Mouse (Mus musculus): Measurements from ENCODE around the gene Adipoq. TPM values are rescaled to one million over a fixed set of nuclear protein-coding genes. Genes with fewer than 3 reads are reported as not detected.

Gene Adipoq
- polyA plus RNA-seq (2012; rRNA removed; ENCODE audit: low replicate concordance): 970 and 1,963 TPM in 2 replicates

DNA sequence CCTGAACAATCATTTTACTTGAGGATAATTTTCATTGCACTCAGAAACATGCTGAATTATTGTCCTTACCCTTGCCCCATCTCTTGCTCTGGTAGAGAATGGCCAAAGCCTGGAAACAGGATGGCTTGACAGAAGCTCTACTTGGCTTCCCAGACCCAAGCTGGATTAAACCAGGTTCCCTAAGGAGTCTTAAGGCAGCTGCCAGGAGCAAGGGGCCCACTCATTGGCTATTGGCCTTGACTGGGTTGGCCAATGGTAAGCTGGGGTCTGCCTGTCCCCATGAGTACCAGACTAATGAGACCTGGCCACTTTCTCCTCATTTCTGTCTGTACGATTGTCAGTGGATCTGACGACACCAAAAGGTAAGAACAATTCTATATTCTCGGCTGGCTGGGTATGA is at the start of gene Adipoq:
Gene Adipoq, plus strand, starts transcription at position 257 of the 400 bp plus-strand sequence.

DNA sequence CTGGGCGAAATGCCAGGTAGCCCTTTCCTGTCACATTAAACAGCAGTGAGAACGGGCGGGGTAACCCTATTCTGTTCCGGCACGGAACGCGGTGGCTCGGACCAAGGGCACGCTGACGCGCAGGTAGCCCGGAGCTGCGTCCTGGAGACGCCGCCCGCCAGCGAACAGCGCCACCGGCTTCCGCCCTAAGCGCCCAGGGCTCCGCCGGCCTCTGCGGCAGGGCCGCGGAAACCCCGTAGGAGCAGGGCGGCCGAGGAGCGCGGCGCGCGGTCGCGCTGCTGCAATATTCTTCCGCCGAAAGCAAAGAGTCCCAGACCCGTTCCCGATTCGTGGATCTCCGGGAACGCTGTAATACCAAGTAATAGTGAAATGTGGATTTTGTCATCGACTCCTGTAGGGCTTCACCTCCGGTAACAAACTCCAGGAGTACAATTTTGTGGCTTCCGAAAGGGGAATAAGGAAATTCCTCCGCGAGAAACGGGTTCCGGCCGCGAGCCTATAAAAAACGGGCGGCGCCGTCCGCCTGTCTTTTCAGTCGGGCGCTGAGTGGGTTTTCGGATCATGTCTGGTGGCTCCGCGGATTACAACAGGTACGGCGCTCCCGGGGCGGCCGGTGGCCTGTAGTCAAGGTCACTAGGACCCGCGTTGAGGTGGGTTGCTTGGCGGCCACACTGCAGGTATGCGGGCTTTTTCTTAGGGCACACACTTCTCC is 38.9 kb upstream of the Adipoq start, which contains the start of gene Eif4a2:
Gene Eif4a2, plus strand, starts transcription at position 214 of the 712 bp plus-strand sequence.

DNA sequence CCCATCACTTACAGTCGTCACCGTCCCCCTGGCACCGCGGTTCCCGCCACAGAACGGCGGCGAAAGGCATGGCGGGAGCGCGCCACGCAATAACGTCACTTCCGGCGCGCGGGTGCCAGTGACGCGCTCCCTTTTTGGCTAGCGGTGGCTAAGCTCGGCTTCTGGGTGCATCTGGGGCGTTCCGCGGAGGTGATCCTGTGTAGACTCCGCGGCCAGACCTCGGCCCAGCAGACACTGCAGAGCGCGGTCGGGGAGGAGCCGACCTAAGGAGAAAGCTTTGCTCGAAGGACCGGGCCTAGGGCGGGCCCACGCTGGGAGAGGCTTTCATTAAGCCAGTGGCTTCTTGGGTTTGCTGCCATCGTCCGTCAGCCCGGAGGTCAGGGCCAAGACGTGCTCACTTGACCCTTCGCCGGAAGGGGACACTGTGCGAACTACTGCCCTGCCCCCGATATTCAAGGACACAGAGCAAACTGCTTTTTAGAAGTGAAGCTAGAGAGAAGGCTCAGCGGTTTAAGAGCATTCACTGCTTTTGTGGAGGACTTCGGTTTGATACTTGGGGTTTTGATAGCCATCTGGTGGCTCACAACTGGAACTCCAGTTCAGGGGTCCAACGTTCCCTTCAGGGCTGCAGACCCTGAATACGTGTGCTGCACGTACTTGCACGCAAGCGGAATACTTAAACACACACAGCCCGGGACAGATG is 18.5 kb upstream of the Adipoq start, which contains the start of gene Rfc4:
Gene Rfc4, minus strand, starts transcription at position 65 of the 703 bp plus-strand sequence.

Other genes with a start within 250 kb of the Adipoq start
- 0.33 and 1.5 TPM in 2 replicates for gene Fetub, start 228.2 kb upstream of the Adipoq start, polyA plus RNA-seq (2012; rRNA removed; ENCODE audit: low replicate concordance)
- 0.96 TPM in 1 of 2 replicates, not detected in the other for gene Hrg, start 195.5 kb upstream of the Adipoq start, polyA plus RNA-seq (2012; rRNA removed; ENCODE audit: low replicate concordance)
- 0.39 and 2.0 TPM in 2 replicates for gene Kng2, start 117.1 kb upstream of the Adipoq start, polyA plus RNA-seq (2012; rRNA removed; ENCODE audit: low replicate concordance)
- 1.0 TPM in 1 of 2 replicates, not detected in the other for gene Kng1, start 88.7 kb upstream of the Adipoq start, polyA plus RNA-seq (2012; rRNA removed; ENCODE audit: low replicate concordance)
- gene Eif4a2, start 39.1 kb upstream of the Adipoq start, polyA plus RNA-seq (2012; rRNA removed; ENCODE audit: low replicate concordance): 52.6 and 165 TPM in 2 replicates
- 1.6 TPM in 1 of 2 replicates, not detected in the other for gene Rfc4, start 18.8 kb upstream of the Adipoq start, polyA plus RNA-seq (2012; rRNA removed; ENCODE audit: low replicate concordance)
- 21.3 and 35.6 TPM in 2 replicates for gene St6gal1, start 78.2 kb downstream of the Adipoq start, polyA plus RNA-seq (2012; rRNA removed; ENCODE audit: low replicate concordance)

All from mammary gland, adult 2 months (tissue).